Mouse (Mus musculus) brain, embryonic 14.5 days (tissue): ENCODE data around the gene Sirt4.

Source experiments
- CTCF ChIP-seq: fragments of 200-500 bp; IDR thresholded peaks from 2 replicates; pipeline ENCODE4 v1.5.1; 2012; ENCODE audit warnings: inconsistent platforms, mild to moderate bottlenecking, moderate library complexity, borderline replicate concordance; ENCODE audit not compliant: insufficient read depth, insufficient read length; ENCODE audit errors: extremely low read depth
- POLR2A ChIP-seq: fragments of 200-500 bp; IDR thresholded peaks from 2 replicates; pipeline ENCODE4 v1.6.1; 2012; ENCODE audit warnings: mild to moderate bottlenecking, inconsistent platforms, borderline replicate concordance; ENCODE audit not compliant: poor library complexity, insufficient read depth, insufficient read length, severe bottlenecking; ENCODE audit errors: extremely low read depth

DNA sequence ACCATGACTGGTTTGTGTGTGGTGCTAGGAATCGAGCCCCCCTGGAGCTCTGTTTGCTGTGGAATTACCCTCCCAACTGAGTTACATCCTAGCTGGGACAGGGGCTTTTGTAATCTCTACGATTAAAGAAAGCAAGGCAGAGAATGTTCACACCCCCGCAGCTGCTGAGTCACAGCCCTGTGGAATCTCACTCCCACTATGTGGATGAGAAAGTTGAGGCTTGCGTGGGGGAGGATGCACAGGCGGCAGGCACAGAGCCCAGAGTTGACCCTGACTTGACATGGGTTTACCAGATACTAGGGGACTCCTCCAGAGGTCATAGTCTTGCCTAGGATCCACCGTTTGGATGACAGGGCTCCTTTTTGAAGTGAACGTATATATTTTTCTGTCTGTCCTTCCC lies 12.5 kb upstream of the Sirt4 start:
- TF ChIP-seq CTCF (no peak), POLR2A (no peak)
